Mouse (Mus musculus): Measurements from ENCODE around the gene Cfap77. TPM values are rescaled to one million over a fixed set of nuclear protein-coding genes. Genes with fewer than 3 reads are reported as not detected.

Cfap77 gene
- polyA plus RNA-seq, 1 experiment from 2014 or later, result 0.25 TPM

DNA sequence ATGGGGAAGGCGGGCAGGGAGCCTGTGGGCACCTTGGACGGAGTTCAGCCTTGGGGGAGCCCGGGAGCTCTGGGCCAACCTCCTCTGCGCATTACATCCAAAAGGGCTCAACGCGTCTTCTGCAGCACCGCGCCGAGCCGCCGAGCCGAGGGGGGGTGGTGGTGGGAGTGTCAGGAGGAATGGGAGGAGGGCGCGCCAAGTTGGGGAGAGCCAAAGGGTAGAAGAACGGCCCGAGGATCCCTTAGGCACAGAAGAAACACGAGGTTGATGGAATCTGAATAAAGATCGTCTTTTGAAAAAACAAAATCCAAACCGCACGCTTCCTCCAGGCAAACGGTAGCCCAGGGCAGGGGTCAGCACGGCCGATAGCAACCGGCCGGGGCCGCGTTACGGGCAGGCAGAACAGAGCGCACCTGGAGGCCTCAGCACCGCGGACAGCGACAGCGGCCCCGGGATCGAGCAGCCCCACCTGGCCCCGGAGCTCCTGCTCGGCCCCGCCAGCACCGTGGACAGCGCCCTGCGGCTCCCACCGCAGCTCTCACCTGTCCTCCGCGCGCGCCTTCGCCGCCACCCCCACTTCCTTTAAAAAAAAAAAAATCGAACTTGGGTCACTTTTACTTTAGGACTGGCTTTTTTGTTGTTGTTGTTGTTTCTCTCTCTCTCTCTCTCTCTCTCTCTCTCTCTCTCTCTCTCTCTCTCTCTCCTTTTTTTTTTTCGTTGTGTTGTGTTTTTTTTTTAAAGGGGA, 138.9 kb downstream of the Cfap77 start:
- no peaks in the 10 kb centered on the region for H3K36me3 ChIP-seq (ENCODE audit: poor library complexity, severe bottlenecking)
- WGBS, result under 1% methylated on average over 50 of the region's 50 CpGs
- no peaks in the 10 kb centered on the region for H3K9me3 ChIP-seq (replicated peaks)
- no peak for ATAC-seq
- H3K4me1 ChIP-seq, result peaks cover 27% of the 10 kb centered on the region
- no peak overlapping the region; the same call in 1 of the 2 replicates for H3K4me2 ChIP-seq
- 0 out of 2 replicates have a peak overlapping the region, but pooled peaks have one; percentile 7 for H3K4me3 ChIP-seq
- no peak overlapping the region for H3K9ac ChIP-seq
- H3K27me3 ChIP-seq, result peaks cover 99% of the 10 kb centered on the region
- H3K27ac ChIP-seq, result no peak overlapping the region

DNA sequence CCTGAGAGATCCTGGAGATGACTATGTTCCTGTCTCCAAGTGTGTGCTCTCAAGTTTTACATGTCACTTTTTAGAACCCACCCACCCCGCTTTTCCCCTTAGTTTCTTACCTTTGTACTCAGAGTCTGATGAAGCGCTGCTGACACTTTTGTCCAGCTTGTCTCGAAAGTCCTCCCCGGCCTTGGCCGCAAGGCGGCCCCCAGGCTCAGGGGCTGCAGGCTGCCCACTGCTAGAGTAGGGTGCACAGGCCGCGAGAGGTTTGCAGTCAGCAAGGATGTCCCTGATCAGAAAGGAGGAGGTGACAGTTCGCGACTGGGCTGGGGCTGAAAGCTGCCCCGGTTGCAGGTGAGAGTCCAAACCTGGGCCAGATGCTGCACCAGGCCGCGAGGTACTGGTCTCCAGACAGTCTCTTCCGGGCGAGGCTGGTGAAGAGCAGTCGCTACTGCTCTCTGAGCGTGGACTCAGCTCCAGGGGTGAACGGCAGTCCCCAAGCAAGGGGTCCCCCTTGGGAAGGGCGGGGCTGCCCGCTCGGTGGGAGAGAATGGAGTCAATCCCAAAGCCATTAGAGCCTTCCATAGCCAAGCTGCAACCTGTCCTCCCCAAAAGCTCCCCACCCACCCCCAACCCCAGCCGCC, 139.6 kb downstream of the Cfap77 start:
- no peak overlapping the region for H3K4me3 ChIP-seq
- H3K27ac ChIP-seq, result no peak overlapping the region
- peaks cover 99% of the 10 kb centered on the region for H3K27me3 ChIP-seq
- H3K9me3 ChIP-seq (replicated peaks), result no peaks in the 10 kb centered on the region
- H3K36me3 ChIP-seq (ENCODE audit: poor library complexity, severe bottlenecking), result no peaks in the 10 kb centered on the region
- WGBS, result 2% methylated on average over 22 of the region's 22 CpGs
- H3K9ac ChIP-seq, result no peak overlapping the region
- no peak for ATAC-seq
- H3K4me2 ChIP-seq, result no peak overlapping the region
- H3K4me1 ChIP-seq, result peaks cover 27% of the 10 kb centered on the region

DNA sequence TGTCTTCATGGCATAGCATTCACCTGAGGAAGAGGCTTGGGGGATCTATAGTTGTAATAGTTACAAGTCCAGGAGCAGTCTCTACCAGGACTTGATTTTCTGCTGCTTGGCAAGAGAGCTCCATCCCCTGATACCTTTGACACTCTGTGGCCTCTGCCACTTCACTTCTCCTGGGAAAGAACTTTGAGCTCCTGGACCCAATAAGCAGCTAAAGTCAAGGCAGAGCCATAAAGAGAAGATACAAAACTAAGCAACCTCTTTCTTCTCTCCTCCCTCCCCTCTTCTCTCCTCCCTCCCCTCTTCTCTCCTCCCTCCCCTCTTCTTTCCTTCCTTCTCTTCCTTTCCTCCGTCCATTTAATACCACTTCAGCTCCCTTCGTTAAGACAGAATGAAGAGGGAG, 140.7 kb downstream of the Cfap77 start:
- Histone ChIP-seq H3K27me3 (peaks cover 100% of the 10 kb centered on the region), H3K4me1 (peaks cover 32% of the 10 kb centered on the region), H3K4me2 (no peak overlapping the region), H3K36me3 (ENCODE audit: poor library complexity, severe bottlenecking) (no peaks in the 10 kb centered on the region), H3K4me3 (no peak overlapping the region), H3K27ac (no peak overlapping the region), H3K9ac (no peak overlapping the region), H3K9me3 (replicated peaks) (no peaks in the 10 kb centered on the region)
- no peak for ATAC-seq
- 0% methylated on average over 2 of the region's 2 CpGs for WGBS

DNA sequence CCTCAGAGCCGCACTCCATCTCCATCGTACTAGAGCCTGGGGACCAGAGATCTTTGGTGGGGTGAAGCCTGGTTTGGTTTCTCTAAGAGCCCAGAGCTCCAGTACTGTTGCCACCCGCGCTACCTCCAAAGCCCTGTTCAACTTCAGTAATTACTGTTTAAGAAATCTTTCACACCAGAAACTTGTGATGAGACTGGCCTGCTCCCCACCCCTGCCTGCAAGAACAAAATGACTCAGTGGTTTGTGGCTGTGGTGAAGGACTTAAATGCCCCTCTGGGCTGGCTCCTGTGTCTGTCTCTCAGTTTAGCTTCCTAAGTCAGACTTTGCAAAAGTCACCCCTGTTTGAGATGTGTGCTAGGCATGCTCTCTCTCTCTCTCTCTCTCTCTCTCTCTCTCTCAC, 141.9 kb downstream of the Cfap77 start:
- Histone ChIP-seq H3K9me3 (replicated peaks) (no peaks in the 10 kb centered on the region), H3K36me3 (ENCODE audit: poor library complexity, severe bottlenecking) (no peaks in the 10 kb centered on the region), H3K27ac (no peak overlapping the region), H3K4me3 (no peak overlapping the region), H3K27me3 (peaks cover 100% of the 10 kb centered on the region), H3K9ac (no peak overlapping the region), H3K4me2 (no peak overlapping the region), H3K4me1 (peaks cover 43% of the 10 kb centered on the region)
- 0% methylated on average over 4 of the region's 4 CpGs for WGBS
- no peak for ATAC-seq

DNA sequence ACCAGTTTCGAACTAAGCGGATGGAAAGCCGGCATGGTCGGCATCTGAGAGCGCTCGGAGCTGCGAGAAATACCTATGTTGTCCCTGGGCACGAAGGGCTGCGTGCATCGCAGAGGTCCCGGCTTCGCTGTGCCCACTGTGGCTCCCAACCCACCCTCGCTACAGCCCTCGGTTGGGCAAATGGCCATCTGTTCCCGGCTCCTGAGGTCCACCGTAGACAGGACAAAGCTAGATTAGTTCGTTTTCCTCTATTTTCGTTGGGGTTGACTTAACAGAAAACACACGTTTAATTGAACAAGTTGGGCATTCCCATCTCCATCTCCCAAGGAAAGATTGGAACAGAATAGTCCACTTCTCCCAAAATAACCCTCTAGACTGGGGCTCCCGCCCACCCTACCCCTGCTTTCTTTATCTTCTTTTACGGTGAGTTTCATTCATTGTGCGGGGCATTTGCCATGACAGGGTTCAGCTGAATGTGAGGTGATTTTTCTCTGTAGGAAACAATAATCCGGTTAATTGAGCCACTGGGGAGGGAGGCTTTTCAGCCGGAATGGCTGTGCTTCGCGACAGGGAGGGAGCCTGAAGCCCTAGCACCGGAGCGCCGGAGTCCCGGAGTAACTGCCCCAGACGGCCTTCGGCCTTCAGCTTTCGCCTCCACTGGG, 142.7 kb downstream of the Cfap77 start:
- no peak overlapping the region for H3K27ac ChIP-seq
- H3K9ac ChIP-seq, result no peak overlapping the region
- WGBS, result under 1% methylated on average over 33 of the region's 33 CpGs
- H3K4me1 ChIP-seq, result peaks cover 44% of the 10 kb centered on the region
- H3K9me3 ChIP-seq (replicated peaks), result no peaks in the 10 kb centered on the region
- no peaks in the 10 kb centered on the region for H3K36me3 ChIP-seq (ENCODE audit: poor library complexity, severe bottlenecking)
- H3K4me3 ChIP-seq, result no peak overlapping the region
- ATAC-seq, result no peak
- peak overlapping the region; percentile 11; the same call in 1 of the 2 replicates for H3K4me2 ChIP-seq
- H3K27me3 ChIP-seq, result peaks cover 100% of the 10 kb centered on the region

DNA sequence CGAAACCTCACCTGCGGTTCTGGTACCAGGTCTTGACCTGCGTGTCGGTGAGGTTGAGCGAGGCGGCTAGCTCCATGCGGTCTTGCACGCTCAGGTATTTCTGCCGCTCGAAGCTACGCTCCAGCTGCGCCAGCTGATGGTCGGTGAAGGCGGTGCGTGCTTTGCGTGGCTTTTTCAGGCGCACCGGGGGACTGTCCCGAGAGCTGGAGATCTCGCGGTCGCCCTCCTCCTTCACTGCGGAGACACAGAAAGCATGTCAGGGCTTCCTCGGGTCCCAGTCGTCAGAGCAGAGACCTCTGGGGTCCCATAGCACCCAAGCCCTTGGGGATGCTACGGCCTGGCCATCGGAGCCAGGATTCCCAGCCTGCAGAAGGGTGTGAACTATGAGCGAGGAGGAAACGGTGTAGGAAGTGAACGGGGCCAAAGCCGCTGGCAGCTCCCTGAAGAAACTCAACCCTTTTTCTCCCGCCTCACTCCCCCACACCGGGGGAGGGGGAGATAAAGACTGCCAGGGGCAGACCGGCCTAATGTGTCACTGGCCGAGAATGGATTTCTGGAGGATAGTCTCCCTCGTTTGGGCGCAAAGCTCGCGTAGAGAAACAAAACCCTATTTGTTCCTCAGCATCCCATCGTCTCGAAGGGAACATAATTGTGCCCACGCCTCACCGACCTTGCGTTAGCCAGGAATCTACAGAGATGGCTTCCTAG, 143.4 kb downstream of the Cfap77 start:
- ATAC-seq, result no peak
- Histone ChIP-seq H3K4me2 (peak overlapping the region; percentile 11; the same call in 1 of the 2 replicates), H3K4me3 (no peak overlapping the region), H3K9me3 (replicated peaks) (no peaks in the 10 kb centered on the region), H3K27me3 (peaks cover 100% of the 10 kb centered on the region), H3K9ac (no peak overlapping the region), H3K4me1 (peaks cover 49% of the 10 kb centered on the region), H3K36me3 (ENCODE audit: poor library complexity, severe bottlenecking) (no peaks in the 10 kb centered on the region), H3K27ac (no peak overlapping the region)
- WGBS, result 1% methylated on average over 44 of the region's 44 CpGs

DNA sequence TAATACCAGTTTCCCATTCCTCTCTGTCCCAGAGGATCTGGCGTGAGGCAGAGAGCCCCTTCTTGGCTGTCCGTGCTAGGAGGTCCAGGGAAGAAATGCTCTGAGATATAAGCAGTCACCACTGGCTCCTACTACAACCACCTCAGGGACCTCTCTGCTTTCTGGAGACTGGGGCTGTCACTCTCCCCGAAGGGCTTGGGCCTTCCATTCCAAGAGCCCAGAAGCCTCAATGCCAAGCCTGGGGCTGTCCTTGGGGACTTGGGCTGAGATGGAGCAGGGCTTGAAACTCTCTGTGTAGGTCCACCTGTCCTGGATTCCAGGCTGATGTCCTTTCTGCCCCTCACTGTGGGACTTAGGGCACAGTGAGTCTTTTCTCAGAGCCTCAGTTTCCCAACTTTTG, 144.0 kb downstream of the Cfap77 start:
- Histone ChIP-seq H3K36me3 (ENCODE audit: poor library complexity, severe bottlenecking) (no peaks in the 10 kb centered on the region), H3K4me1 (peaks cover 45% of the 10 kb centered on the region), H3K4me3 (no peak overlapping the region), H3K4me2 (no peak overlapping the region), H3K9me3 (replicated peaks) (no peaks in the 10 kb centered on the region), H3K27ac (no peak overlapping the region), H3K27me3 (peaks cover 100% of the 10 kb centered on the region), H3K9ac (no peak overlapping the region)
- 2% methylated on average over 3 of the region's 3 CpGs for WGBS
- ATAC-seq, result no peak

DNA sequence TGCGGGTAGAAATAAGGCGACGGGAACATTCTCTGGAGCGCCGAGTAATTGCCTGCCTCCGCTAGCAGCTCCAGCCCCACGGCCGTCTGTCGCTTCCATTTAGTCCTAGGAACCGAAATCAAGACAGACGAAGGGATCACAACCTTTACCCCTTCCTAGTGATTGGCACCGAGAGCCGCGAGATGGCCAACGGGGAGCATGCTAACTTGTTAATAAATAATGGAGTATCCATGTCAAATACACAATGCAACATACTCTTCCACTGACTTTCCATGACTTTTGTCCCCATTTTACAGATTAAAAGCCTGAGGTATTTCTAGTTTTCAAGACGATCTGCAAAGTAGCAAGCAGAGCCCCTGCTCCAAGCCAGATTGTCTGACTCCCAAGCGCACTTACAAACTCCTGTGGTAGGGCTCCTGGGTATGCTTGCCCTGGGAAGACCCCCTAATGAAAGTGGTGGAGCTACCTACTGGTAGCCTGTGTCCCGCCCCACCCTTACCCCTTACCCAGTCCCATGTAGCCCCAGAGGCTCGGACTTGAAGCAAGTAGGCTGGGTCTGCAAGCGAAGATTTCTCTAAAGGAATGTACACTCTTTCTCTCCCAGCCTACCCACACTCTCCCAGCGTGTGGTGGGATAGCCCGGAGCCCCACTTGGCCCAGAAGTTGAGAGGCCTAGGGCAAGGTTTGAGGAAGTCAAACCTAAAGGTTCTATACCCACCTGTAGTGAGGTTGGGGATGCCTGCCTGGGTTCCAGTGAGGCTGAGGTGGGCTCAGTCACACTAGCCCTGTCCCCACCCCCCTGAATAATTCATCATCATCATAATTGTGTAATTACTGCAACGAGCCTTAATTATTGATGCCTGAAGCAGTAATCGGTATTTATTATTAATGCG, 144.8 kb downstream of the Cfap77 start:
- H3K4me2 ChIP-seq, result no peak overlapping the region
- no peak overlapping the region for H3K4me3 ChIP-seq

DNA sequence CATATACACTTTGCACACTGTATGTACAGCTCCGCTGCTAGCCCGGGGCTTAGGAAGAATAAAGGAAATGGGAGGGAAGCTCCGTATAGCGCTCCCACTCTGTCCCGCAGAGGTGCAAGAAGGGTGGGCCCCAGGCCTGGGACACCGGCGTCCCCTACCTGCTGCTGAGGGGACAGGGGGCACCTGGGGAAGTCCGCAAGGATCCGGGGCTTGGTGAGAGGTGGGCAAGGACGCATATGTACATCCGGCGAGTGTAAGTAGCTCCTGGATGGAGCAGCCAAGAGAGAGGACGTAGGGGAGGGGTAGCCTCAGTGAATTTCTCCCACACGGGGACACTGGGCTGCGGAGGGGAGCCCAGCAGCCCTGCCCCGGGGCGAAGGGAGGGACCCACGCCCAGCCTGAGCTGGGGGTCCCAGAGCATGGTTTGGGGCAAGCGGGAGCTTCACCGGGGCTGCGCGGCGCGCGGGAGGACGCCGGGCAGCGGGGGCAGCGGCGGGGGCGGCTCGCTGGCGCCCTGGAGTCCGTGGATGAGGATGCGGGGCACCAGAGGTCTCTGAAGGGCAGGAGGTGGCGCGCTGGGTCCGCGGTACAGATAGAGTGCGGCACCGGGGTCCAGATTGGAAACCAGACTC, 145.6 kb downstream of the Cfap77 start:
- H3K9me3 ChIP-seq (replicated peaks), result no peaks in the 10 kb centered on the region
- H3K9ac ChIP-seq, result no peak overlapping the region
- peak overlapping the region; percentile 5; the same call in 1 of the 2 replicates for H3K4me2 ChIP-seq
- H3K36me3 ChIP-seq (ENCODE audit: poor library complexity, severe bottlenecking), result peaks cover 12% of the 10 kb centered on the region
- no peak overlapping the region for H3K27ac ChIP-seq
- no peak for ATAC-seq
- H3K27me3 ChIP-seq, result peaks cover 100% of the 10 kb centered on the region
- peaks cover 42% of the 10 kb centered on the region for H3K4me1 ChIP-seq
- H3K4me3 ChIP-seq, result peak overlapping the region; percentile 19; the same call in 1 of the 2 replicates
- WGBS, result 2% methylated on average over 41 of the region's 41 CpGs

More for the DNA sequence above, 144.8 kb downstream of the Cfap77 start:
- Histone ChIP-seq H3K27ac (no peak overlapping the region), H3K27me3 (peaks cover 100% of the 10 kb centered on the region), H3K4me1 (peaks cover 42% of the 10 kb centered on the region), H3K36me3 (ENCODE audit: poor library complexity, severe bottlenecking) (peaks cover 5% of the 10 kb centered on the region), H3K9me3 (replicated peaks) (no peaks in the 10 kb centered on the region), H3K9ac (no peak overlapping the region)
- ATAC-seq, result no peak
- 5% methylated on average over 25 of the region's 25 CpGs for WGBS

DNA sequence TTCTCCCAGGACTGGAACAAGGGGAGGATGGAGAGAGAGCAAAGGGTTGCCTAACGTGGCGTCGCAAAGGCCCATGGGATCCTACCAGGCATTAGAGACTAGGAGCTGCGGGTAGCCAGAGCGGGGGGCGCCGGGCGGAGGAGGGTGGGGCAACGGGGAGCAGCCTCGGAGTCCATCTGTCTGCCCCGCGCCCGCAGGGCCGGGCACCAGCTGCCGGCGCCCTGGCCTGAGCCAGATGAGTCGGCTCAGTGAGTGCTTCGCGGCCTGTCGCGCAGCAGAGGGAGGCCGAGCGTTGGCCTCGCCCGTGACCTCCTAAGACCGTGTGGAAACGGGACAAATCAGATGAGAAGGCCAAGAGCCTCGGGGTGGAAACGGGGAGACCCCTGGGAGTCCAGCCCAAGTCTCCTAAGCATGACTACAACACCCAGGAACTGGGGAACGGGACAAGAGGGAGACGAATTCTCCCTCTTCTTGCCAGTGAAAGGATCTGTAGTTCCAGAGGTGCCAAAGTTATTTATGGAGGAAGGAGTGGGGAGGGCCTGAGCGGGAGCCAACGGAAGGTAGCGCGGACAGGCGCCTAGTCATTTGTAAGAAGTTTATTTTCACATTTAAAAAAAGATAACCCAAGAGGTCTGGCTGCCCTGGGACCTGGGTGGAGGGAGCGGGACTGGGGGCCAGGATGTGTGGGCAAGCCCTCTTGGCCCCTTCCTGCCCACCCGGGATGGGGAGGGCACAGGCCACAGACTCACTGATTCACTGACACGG, 146.3 kb downstream of the Cfap77 start:
- H3K4me1 ChIP-seq, result peaks cover 42% of the 10 kb centered on the region
- H3K27me3 ChIP-seq, result peaks cover 100% of the 10 kb centered on the region
- H3K4me3 ChIP-seq, result peak overlapping the region; percentile 26
- peak; percentile 66 for ATAC-seq
- H3K36me3 ChIP-seq (ENCODE audit: poor library complexity, severe bottlenecking), result peaks cover 12% of the 10 kb centered on the region
- no peaks in the 10 kb centered on the region for H3K9me3 ChIP-seq (replicated peaks)
- peak overlapping the region; percentile 34; the same call in 1 of the 2 replicates for H3K9ac ChIP-seq
- H3K27ac ChIP-seq, result no peak overlapping the region
- H3K4me2 ChIP-seq, result peak overlapping the region; percentile 54
- under 1% methylated on average over 39 of the region's 39 CpGs for WGBS
